Mouse (Mus musculus) spleen, postnatal 14 days (tissue): ENCODE data around the gene Pla2g4b.
A peak's percentile ranks its signal among the peaks of the same experiment; 100 is the strongest.

Experiments used
- DNase-seq, 2 experiments: peaks; one replicate each; pipeline ENCODE4 v3.0.0; 2021 to 2022; ENCODE audit warnings: low spot score in 2 of 2

The Pla2g4b gene

DNA sequence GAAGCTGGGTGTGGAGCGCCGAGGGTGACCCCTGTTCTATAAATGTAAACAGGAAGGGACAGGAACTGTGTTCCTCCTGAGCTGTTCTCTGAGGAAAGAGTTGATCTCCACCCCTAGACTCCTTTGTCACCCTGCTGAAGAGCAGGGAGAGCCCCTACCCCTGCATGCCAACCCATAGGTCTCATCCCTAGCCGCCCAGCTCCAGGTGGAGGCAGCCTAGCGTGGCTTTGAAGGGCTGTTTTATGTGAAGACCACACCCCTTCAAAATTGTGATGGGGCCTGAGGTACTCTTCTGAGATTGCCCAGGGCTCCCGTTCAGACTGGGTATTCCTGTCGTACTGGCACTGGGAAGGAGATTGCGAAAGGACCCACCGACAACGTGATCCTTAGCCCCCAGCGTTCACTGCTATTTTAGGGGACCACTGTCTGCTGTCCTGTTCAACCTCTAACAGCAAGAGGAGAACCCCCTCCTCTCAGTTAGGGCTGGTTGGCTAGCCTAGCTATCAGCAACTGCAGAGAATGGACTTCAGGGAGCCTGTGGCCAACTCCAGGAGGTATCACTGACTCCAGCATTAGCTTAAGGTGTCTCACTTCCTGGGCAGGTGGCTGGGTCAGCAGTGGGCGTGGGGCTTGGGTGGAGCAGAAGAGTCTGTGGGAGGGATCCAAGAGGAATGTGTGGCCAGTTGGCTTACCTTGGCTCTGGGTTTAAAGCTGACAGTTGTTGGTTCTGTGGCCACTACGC, at the start of gene Pla2g4b:
TSS of gene Pla2g4b (plus strand) at position 692 of the 742 bp plus-strand sequence.
- DNase-seq, result no peak

DNA sequence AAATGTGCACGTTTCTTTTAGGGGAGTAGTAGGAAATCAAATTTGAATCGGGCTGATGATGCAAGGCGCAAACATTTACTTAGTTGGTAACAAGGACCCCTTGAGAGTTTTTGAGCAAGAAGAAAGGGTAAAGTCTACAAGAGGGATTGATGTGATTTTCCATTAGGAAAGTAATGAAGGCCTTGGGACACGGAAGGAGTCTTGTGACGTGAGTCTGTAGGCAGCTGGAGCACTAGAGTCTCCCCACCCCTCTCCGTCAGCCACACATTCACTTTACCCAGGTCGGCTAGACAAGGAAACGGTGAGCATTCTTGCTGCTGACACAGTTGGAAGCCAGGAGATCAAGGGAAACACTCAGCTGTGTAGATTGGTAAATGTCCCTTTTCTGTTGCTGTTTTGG, 47.3 kb upstream of the Pla2g4b start:
- DNase-seq, result no peak

- no peak for DNase-seq
Observed at GRCm38 (mm10) chr2:119986369-119986768, 46.8 kb upstream of the Pla2g4b start.

- no peak for DNase-seq
Observed at GRCm38 (mm10) chr2:119987441-119987840, 45.8 kb upstream of the Pla2g4b start.

- no peak for DNase-seq
Observed at GRCm38 (mm10) chr2:119988952-119989351, 44.3 kb upstream of the Pla2g4b start.

GRCm38 (mm10) chr2:119990881-119991280, 42.3 kb upstream of the Pla2g4b start:
- no peak for DNase-seq

DNA sequence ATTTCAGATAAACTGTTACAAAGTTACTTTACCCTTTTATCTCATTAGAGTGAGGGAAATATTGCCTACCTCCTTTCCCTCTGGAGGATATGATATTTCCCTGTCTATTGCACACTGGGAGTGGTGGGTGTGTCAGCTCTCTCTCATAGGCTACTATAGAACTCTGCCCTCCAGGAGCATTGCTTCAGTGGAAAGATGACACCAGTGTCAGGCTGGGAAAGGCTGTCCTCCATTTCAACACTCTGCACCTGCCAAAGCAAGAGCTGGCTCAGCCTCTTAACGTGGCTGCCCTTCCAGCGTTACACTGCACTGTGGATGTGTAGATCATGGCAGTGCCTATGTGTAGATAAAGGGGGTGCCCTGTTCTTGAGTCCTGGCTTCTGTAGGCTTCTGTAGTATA, 40.9 kb upstream of the Pla2g4b start:
- no peak for DNase-seq

DNA sequence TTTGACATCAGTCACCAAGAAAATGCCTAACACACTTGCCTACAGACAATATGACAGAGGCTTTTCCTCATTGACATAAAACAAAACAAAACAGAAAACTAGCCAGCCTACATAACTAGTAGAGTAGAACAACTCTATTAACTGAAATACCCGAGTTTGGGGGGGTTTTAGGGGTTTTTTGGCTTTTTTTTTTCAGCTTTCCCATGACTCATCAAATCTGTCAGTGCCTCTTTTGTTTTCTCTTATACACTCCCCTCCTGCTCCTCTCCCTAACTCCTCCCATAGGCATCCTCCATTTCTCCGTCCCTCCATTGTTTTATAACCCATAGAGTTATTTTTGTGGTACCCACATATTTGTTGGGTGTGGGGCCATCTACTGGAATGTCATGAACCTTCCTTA, 39.7 kb upstream of the Pla2g4b start:
- no peak for DNase-seq

DNA sequence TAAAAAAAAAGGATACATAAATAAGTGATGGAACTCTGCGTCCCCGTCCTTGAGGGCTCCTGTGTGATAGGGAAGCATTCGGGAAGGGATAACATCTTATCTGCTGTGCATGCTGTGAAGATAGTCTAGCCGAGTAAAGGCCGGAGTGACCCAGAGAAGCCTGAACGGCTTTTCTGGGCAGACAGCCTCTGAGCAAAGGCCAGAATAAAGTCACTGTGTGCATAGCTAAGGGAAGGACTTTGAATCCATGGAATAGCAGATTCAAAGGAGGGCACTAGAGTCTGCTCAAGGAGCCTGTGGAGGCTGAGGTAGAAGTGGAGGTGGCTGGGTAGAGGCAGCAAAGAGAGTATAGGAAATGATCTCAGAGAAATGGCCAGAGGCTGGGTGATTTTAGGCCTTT, 38.4 kb upstream of the Pla2g4b start:
- no peak for DNase-seq

- no peak for DNase-seq
Observed at GRCm38 (mm10) chr2:119995391-119996281, 37.6 kb upstream of the Pla2g4b start.

- no peak for DNase-seq
Observed at GRCm38 (mm10) chr2:119997354-119997753, 35.9 kb upstream of the Pla2g4b start.

DNA sequence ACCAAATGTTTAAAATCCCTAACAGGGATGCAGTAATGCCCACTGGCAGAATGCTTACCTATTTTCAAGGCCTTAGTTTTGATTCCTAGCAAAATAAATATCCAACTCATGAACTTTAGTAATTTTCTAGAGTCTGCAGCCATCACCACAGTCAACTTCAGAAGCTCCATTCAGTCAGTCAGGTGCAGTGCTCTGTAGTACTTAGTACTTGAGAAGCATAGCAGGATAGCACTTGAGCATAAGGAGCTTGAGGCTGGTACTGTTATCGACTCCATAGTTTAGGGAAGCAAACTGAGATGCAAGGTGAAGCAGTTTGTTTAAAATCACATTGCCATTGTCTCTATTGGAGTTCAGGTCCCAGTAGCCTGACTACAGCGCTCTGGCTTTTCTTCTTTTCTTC, 33.5 kb upstream of the Pla2g4b start:
- DNase-seq, result no peak

DNA sequence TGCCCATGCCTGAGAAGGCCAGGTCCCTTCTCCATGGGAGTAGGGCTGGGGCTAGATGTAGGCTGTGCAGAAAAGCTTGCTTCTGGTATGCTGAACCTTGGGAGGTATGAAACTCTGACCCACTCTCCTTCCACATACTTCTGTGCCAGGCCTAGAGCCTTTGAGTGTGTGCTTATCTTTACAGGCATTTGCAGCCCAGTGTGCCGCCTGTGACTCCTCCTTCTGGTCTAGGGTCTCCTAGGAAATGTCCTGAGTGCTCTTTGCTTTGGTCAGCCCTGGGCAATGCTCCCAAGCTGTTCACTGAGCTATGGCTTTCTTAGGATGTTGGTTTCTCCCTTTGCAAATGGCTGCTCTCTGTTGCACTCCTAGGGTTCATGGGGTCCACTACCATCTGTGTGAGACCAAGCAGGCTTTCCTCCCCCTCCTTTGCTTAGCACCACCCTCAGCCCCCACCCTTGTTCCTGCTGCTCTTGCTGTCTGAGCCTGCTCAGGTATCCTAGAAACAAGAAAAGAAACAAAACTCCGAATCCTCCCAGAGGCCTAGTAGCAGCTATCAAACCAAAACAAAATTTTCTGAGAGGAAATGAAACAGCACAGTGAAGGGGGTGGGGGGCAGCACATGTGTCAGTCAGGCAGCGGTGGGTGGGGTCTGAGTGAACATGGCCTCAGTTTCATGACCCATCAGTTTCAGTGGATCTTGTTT, 32.2 kb upstream of the Pla2g4b start:
- no peak for DNase-seq

- DNase-seq, result no peak
Observed at GRCm38 (mm10) chr2:120001956-120002355, 31.3 kb upstream of the Pla2g4b start.

- no peak for DNase-seq
Observed at GRCm38 (mm10) chr2:120003970-120004369, 29.2 kb upstream of the Pla2g4b start.

- no peak for DNase-seq
Observed at GRCm38 (mm10) chr2:120006696-120007095, 26.5 kb upstream of the Pla2g4b start.

GRCm38 (mm10) chr2:120007680-120008210, 25.5 kb upstream of the Pla2g4b start:
- no peak for DNase-seq

GRCm38 (mm10) chr2:120008672-120009071, 24.5 kb upstream of the Pla2g4b start:
- no peak for DNase-seq

- peak in 1 of 2 experiments; percentile 33 for DNase-seq
Observed at GRCm38 (mm10) chr2:120011462-120012200, 21.6 kb upstream of the Pla2g4b start.

GRCm38 (mm10) chr2:120012924-120013323, 20.3 kb upstream of the Pla2g4b start:
- no peak for DNase-seq

DNA sequence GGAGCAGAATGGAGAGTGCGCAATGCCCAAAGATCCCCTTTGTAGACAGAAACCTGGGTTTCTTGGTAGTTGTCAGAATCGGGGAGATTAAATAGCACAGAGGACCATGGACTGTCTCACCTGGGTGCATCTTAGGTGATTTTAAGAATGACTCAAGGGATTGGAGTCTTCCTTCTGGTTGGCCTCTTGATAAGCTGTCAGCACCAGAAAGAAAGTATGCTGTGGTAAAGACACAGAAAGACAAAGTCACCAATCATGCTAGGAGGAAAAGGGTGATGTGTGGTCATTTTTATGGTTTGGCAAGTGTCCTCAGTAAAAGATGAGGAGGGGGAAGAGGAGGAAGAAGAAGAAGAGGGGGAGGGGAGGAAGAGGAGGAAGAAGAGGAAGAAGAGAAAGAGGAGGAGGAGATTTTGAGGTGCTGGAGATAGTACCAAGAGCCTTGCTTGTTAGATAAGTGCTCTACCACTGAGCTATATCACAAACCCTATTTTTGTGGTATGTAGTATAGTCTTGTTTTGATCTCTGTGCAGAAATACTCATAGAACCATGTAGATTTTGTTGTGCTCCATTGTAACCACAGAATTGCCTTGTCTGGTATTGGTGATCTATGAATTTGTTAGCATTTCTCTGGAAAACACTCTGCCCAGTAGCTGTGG, 19.3 kb upstream of the Pla2g4b start:
- no peak for DNase-seq
